8 mouse cellular contexts compared by ENCODE assay signal in the genomic region with DNA sequence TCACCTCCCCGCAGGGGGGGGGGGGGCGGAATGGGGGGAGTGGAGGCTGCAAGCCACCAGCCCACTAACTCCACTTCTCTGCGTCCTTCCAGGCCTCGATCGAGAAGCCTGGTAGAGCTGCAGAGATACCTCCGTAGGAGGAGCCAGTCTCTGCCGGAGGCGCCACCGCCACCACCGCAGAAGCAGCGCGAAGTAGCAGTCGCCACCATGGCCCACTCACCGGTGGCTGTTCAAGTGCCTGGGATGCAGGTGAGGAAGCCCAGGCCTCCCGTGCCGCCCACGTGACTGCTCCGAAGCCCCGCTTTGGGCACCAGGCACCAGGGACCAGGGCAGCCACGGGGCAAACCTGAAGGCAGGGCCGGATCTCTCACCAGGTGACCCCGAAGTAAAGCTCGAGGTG. TPM values are rescaled to one million over a fixed set of nuclear protein-coding genes. Genes with fewer than 3 reads are reported as not detected.
DNase-seq lines count a peak whose midpoint lies in the region; ATAC-seq and TF ChIP-seq lines count a peak whose summit lies in the region.

No protein-coding gene starts in this region.

- in situ Hi-C loops in CH12.LX (cut with MboI; ENCODE audit: low pct_ligation_motif_present, low pct_unique_long_range_greater_than_20kb, low sequenced_read_pairs), result no loop called here

- H3K27ac ChIP-seq in CH12.LX (ENCODE audit: insufficient read depth, low read depth), result no peak overlapping the region
- H3K27ac ChIP-seq in hindbrain, embryonic 12.5 days, result no peak overlapping the region
- H3K27ac ChIP-seq in limb, embryonic 13.5 days, result peak overlapping the region; percentile 65; the same call in 1 of the 2 replicates
- H3K27ac ChIP-seq in midbrain, postnatal 0 days (ENCODE audit: low read depth, low read length), result no peak overlapping the region

- H3K79me2 ChIP-seq in CH12.LX (replicated peaks; ENCODE audit: control insufficient read depth, extremely low read depth, insufficient read depth, poor library complexity, severe bottlenecking), result no peaks in the 10 kb centered on the region

- H3K9me3 ChIP-seq in CH12.LX (replicated peaks; ENCODE audit: low read length), result no peaks in the 10 kb centered on the region
- no peaks in the 10 kb centered on the region for H3K9me3 ChIP-seq in hindbrain, embryonic 12.5 days (replicated peaks)
- no peaks in the 10 kb centered on the region for H3K9me3 ChIP-seq in limb, embryonic 13.5 days
- H3K9me3 ChIP-seq in midbrain, postnatal 0 days (ENCODE audit: low read length), result no peaks in the 10 kb centered on the region

- H3K4me1 ChIP-seq in CH12.LX (ENCODE audit: control insufficient read depth in 1 of 2, insufficient read depth in 2 of 2), result no peaks in the 10 kb centered on the region
- no peaks in the 10 kb centered on the region for H3K4me1 ChIP-seq in hindbrain, embryonic 12.5 days
- 0 out of 2 replicates have a peak, but pooled peaks cover 3% of the 10 kb centered on the region for H3K4me1 ChIP-seq in limb, embryonic 13.5 days
- no peaks in the 10 kb centered on the region for H3K4me1 ChIP-seq in midbrain, postnatal 0 days (ENCODE audit: insufficient read depth, low read length)

- H3K36me3 ChIP-seq in CH12.LX (replicated peaks in 1 of 2; ENCODE audit: control insufficient read depth in 1 of 2, insufficient read depth in 1 of 2, low read length in 1 of 2), result no peaks in the 10 kb centered on the region
- no peaks in the 10 kb centered on the region for H3K36me3 ChIP-seq in hindbrain, embryonic 12.5 days
- no peaks in the 10 kb centered on the region for H3K36me3 ChIP-seq in limb, embryonic 13.5 days
- no peaks in the 10 kb centered on the region for H3K36me3 ChIP-seq in midbrain, postnatal 0 days (ENCODE audit: insufficient read depth, low read length)

- no peak for TF ChIP-seq CTCF in CH12.LX (conservative IDR thresholded peaks at IDR 0.05 in 1 of 2, IDR thresholded peaks at IDR 0.05 in 1 of 2; ENCODE audit: low read depth in 2 of 2, low read length in 2 of 2)
- no peak for TF ChIP-seq CTCF in midbrain, postnatal 0 days (IDR thresholded peaks at IDR 0.05)

- peak overlapping the region; percentile 99 for H3K4me2 ChIP-seq in CH12.LX (ENCODE audit: insufficient read depth, low read depth, poor library complexity, severe bottlenecking)
- H3K4me2 ChIP-seq in hindbrain, embryonic 12.5 days (replicated peaks), result peak overlapping the region; percentile 73
- H3K4me2 ChIP-seq in limb, embryonic 13.5 days (replicated peaks), result peak overlapping the region; percentile 64
- peak overlapping the region; percentile 84 for H3K4me2 ChIP-seq in midbrain, postnatal 0 days (ENCODE audit: low read depth, low read length, poor library complexity, severe bottlenecking)

- peak; percentile 64; the same call in 1 of the 2 replicates for ATAC-seq in erythroblast, adult 5-6 weeks (replicated peaks; ENCODE audit: low FRiP score, poor library complexity, severe bottlenecking)
- ATAC-seq in hindbrain, embryonic 12.5 days (ENCODE audit: low FRiP score), result peak; percentile 56; the same call in 1 of the 2 replicates
- peak; percentile 61 for ATAC-seq in limb, embryonic 13.5 days (ENCODE audit: low FRiP score, low read depth)
- ATAC-seq in midbrain, postnatal 0 days (ENCODE audit: low FRiP score), result peak; percentile 44; the same call in 1 of the 2 replicates

- no peaks in the 10 kb centered on the region for H3K27me3 ChIP-seq in CH12.LX (replicated peaks)
- H3K27me3 ChIP-seq in hindbrain, embryonic 12.5 days, result peaks cover 17% of the 10 kb centered on the region
- peaks cover 7% of the 10 kb centered on the region; the same call in 1 of the 2 replicates for H3K27me3 ChIP-seq in limb, embryonic 13.5 days
- H3K27me3 ChIP-seq in midbrain, postnatal 0 days (ENCODE audit: insufficient read depth, low read length), result no peaks in the 10 kb centered on the region; the same call in 1 of the 2 replicates

- H3K9ac ChIP-seq in CH12.LX (ENCODE audit: insufficient read depth, low read depth), result no peak overlapping the region
- H3K9ac ChIP-seq in hindbrain, embryonic 12.5 days, result peak overlapping the region; percentile 41; the same call in 1 of the 2 replicates
- peak overlapping the region; percentile 67 for H3K9ac ChIP-seq in limb, embryonic 13.5 days
- no peak overlapping the region for H3K9ac ChIP-seq in midbrain, postnatal 0 days (replicated peaks; ENCODE audit: low read length, poor library complexity, severe bottlenecking)

- no peak for TF ChIP-seq EP300 in CH12.LX (IDR thresholded peaks at IDR 0.05; ENCODE audit: low read length)

- no peak for TF ChIP-seq POLR2A in CH12.LX (IDR thresholded peaks at IDR 0.05; ENCODE audit: low read depth, low read length)

- H3K4me3 ChIP-seq in CH12.LX (replicated peaks in 1 of 3; ENCODE audit: low read depth in 2 of 3, low read length in 2 of 3, poor library complexity in 1 of 3), result peak overlapping the region in 1 of 3 experiments; percentile 32
- H3K4me3 ChIP-seq in hindbrain, embryonic 12.5 days, result peak overlapping the region; percentile 45
- peak overlapping the region; percentile 56 for H3K4me3 ChIP-seq in limb, embryonic 13.5 days
- peak overlapping the region; percentile 43 for H3K4me3 ChIP-seq in midbrain, postnatal 0 days (ENCODE audit: low read depth, low read length)

- 13% methylated on average over 21 of the region's 23 CpGs for WGBS in hindbrain, embryonic 12.5 days
- 11% methylated on average over 21 of the region's 23 CpGs for WGBS in limb, embryonic 13.5 days
- 25% methylated on average over 21 of the region's 23 CpGs for WGBS in midbrain, postnatal 0 days

- TF ChIP-seq RAD21 in CH12.LX (IDR thresholded peaks at IDR 0.05; ENCODE audit: low read depth, low read length), result no peak

- peak; percentile 16 to 17 for DNase-seq in cerebellum, postnatal 10 days
- no peak for DNase-seq in cerebellum, adult 9-10 months
- DNase-seq in CH12.LX (ENCODE audit: extremely low read depth), result no peak
- peak; percentile 6 for DNase-seq in midbrain, postnatal 0 days (ENCODE audit: low spot score)
- DNase-seq in thymus, adult 18-20 months, result peak; percentile 29 to 38

- dilution Hi-C loops in CH12.LX (cut with MboI; ENCODE audit: extremely low pct_ligation_motif_present, extremely low pct_unique_long_range_greater_than_20kb, low sequenced_read_pairs), result no loop called here

TF ChIP-seq in CH12.LX, 34 proteins besides CTCF, POLR2A, EP300 and RAD21:
- no peak for TF ChIP-seq ZNF384 (IDR thresholded peaks at IDR 0.05; ENCODE audit: low read depth, low read length)
- TF ChIP-seq GABPA (IDR thresholded peaks at IDR 0.05; ENCODE audit: insufficient replicate concordance, low read depth, low read length), result no peak
- no peak for TF ChIP-seq JUN (IDR thresholded peaks at IDR 0.05; ENCODE audit: insufficient read depth, low read depth, low read length)
- TF ChIP-seq POLR2AphosphoS2 (IDR thresholded peaks at IDR 0.05; ENCODE audit: low read depth, low read length), result no peak
- no peak for TF ChIP-seq SMC3 (IDR thresholded peaks at IDR 0.05; ENCODE audit: low read depth, low read length)
- TF ChIP-seq ETS1 (conservative IDR thresholded peaks at IDR 0.05; ENCODE audit: low read depth, low read length), result no peak
- TF ChIP-seq NRF1 (IDR thresholded peaks at IDR 0.05; ENCODE audit: low read depth, low read length), result no peak
- TF ChIP-seq MEF2A (IDR thresholded peaks at IDR 0.05; ENCODE audit: borderline replicate concordance, low read depth, low read length), result no peak
- no peak for TF ChIP-seq KAT2A (IDR thresholded peaks at IDR 0.05; ENCODE audit: insufficient replicate concordance, low read length)
- TF ChIP-seq MYC (IDR thresholded peaks at IDR 0.05; ENCODE audit: low read depth, low read length), result no peak
- TF ChIP-seq MXI1 (IDR thresholded peaks at IDR 0.05; ENCODE audit: low read depth, low read length), result no peak
- no peak for TF ChIP-seq PAX5 (IDR thresholded peaks at IDR 0.05; ENCODE audit: low read length)
- TF ChIP-seq CHD2 (IDR thresholded peaks at IDR 0.05; ENCODE audit: low read length), result no peak
- no peak for TF ChIP-seq RCOR1 (conservative IDR thresholded peaks at IDR 0.05; ENCODE audit: low read depth, low read length)
- no peak for TF ChIP-seq USF2 (conservative IDR thresholded peaks at IDR 0.05; ENCODE audit: low read depth, low read length)
- TF ChIP-seq MAFK (IDR thresholded peaks at IDR 0.05; ENCODE audit: insufficient replicate concordance, low read length), result no peak

RNA-seq across cellular contexts. Expression of a gene that starts 0.7 kb away (rescaled TPM):
- total RNA-seq in CH12.LX (2012; rRNA removed) (0.04 and 0.21 TPM in 2 replicates), CH12.LX (2014; rRNA removed) (0.72 and 0.92 TPM in 2 replicates)
- polyA plus RNA-seq in CH12.LX (2012; ENCODE audit: insufficient read length, low read depth), result 0.35 and 0.57 TPM in 2 replicates
- total RNA-seq in erythroblast, adult 5-6 weeks (2015; ENCODE audit: low replicate concordance), result 34.5 and 49.6 TPM in 2 replicates
- total RNA-seq in erythroblast, adult 5-6 weeks (2017; ENCODE audit: low replicate concordance), result 20.4 and 30.2 TPM in 2 replicates
- polyA plus RNA-seq in hindbrain, embryonic 12.5 days (2016; fragmentation: Nextera tagmentation; extraction: Ambion mirVana), result 6.0 and 7.2 TPM in 2 replicates
- 27.4 and 28.7 TPM in 2 replicates for polyA plus RNA-seq in limb, embryonic 13.5 days (2015; fragmentation: Nextera tagmentation; extraction: Ambion mirVana)
- 0.44 and 1.2 TPM in 2 replicates for total RNA-seq in midbrain, postnatal 0 days (2014; rRNA removed)
- 0.52 and 1.1 TPM in 2 replicates for polyA plus RNA-seq in midbrain, postnatal 0 days (2015; fragmentation: Nextera tagmentation; extraction: Ambion mirVana)

Comparison
In these comparisons a context has a peak if more than half of its experiments do, and no peak if none do; other contexts are left out.
1. DNase-seq: peak in cerebellum, postnatal 10 days (2 of 2), midbrain, postnatal 0 days (single experiment) and thymus, adult 18-20 months (2 of 2); none in cerebellum, adult 9-10 months (single experiment) and CH12.LX (single experiment).
2. H3K9ac ChIP-seq: peak in hindbrain, embryonic 12.5 days (single experiment) and limb, embryonic 13.5 days (single experiment); none in CH12.LX (single experiment) and midbrain, postnatal 0 days (single experiment).
3. Peak in every context shown above with its lines, with median percentiles within 50 percentile points of each other: H3K4me2 ChIP-seq and ATAC-seq.